Mouse (Mus musculus): ENCODE data around the gene Itgb1bp1.

Itgb1bp1 gene

DNA sequence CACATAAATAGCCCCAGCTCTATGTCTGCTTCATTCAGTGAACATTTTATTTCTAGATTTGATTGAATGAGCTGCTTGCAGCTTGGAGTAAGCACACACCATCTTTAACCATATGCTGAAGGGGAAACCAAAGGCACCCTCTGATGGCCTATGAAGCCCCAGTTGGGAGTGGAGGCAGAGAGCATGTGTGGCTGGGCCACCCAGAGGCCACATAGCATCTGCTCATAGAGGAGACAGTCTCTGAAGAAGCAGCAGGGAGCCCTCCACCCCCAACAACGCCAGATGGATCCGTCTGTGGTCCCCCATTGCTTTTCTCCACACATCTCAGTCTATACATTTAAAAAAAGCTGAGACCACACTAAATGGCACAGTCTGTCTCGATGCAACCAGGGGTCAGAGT lies 44.1 kb downstream of the Itgb1bp1 start:
- peak; percentile 68 for DNase-seq

DNA sequence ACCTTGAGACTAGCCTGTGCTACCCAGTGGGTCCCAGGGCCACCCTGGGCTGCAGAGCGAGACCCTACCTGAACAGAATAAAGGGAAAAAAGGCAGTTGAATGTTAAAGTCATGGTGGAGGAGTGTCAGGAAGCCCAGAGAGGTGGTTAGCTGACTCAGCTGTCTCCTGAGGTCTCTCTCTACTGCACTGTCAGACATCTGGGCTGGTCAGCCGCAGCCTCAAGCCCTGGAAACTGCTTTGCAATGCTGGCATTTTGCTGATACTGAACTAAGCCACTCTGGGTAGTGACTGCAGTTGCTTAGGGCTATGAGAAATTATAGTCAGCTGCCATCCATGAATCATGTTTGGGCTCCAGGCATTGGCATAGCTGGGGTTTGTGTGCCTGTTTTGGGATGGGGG lies 51.5 kb downstream of the Itgb1bp1 start:
- peak; percentile 64 for DNase-seq

DNA sequence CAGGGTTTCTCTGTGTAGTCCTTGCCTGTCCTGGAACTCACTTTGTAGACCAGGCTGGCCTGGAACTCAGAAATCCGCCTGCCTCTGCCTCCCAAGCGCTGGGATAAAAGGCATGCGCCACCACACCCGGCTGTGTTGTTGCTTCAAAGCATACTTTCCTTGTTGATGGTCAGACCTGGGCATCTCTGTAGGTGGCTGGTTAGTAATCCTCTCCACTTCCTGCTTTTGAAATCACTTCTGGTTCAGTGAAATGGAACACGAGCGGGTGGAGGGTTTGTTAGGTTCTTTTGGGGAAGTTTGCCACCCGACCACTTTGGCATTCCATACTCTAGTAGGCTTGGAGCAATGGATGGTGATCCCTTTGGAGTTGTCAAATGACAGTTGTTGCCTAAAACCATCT lies 52.4 kb downstream of the Itgb1bp1 start:
- DNase-seq = peak; percentile 80

DNA sequence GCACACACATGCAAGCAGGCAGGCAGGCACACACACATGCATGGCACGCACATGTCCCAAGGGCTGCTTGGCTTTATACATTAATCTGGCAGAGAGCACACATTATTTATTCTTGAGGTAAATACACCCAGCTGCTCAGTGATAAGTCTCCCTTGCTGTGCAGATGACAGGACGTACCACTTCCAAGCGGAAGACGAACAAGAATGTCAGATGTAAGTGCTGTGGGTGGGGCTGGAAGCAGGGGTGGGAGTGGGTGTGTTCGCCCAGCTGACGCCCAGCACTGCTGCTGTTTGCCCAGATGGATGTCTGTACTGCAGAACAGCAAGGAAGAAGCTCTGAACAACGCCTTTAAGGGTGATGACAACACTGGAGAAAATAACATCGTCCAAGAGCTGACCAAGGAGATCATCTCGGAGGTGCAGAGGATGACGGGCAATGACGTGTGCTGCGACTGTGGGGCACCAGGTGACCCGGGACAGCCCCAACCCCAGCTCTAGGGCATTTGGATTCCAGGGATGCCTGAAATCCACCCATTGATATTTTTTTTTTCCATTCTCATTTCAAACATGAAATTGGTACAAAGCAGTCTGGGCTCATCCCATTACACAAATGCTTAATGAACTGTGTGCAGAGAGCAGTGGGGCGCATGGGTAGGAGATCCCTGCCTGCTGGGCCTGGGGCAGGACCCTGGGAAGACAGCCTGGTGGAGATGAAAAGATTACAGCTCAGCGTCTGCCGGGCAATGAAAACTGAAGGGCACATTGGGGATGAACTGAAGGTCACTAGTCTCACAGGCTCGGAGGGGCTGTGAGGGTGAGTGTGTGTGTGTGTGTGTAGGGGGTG lies 56.8 kb downstream of the Itgb1bp1 start:
- peak; percentile 64 for DNase-seq

DNA sequence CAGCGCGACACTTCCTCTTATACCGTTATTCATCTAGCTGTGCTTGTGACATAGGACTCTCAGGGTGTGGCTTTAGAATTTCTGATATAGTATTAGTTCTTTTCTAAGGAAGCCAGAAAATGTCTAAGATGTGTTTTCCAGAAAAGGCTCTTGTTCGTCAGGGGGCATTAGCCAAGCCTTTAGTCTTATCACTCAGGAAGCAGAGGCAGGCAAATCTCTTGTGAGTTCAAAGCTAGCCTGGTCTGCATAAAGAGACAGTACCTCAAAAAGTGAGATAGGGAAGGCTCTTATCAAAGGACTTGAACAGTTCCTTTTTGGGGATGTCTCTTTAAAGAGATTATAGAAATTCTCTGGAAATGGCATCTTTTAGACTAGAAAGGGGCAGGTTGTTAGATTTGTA lies 57.4 kb downstream of the Itgb1bp1 start:
- no peak for DNase-seq

DNA sequence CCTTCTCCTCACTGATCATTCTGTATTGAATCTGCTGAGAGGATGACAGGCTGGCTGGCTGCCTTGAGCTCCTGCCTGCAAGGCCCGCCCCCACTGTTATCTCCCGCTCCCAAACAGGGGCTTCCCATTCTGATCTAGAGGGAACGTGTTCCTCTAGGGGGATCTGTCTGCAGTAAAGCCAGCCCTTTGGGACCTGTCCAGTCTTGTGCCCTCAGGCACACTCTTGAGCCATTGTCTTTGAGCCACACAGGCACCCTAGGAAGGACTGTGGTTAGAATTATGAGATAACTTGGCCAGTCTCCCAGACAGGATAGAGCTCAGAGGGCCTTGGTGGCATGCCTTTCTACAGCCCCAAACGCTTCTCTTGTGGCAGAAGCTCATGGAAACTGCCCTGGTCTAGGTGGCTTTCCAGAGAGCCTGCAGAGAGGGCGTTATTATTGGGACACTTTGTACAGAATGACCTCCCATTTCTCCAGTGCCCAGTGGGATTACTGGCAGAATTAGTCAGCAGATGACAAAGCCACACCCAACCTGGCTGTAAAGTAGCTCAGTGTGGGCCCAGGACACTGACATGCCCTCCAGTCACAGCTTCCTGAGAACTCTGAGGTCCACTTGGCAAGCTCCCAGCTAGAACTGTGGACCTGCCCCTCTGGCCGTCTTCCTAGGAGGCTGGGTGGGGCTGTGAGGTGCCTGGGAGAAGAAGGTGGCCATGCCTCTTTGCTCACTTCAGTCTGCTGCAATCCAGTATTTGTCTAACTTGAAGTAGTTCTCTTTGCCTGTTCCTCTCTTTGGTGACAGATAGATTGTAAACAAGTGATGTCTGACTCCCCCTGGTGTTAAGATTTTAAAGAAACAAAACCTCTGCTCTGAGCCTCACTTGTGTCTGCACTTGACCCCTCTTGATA lies 58.8 kb downstream of the Itgb1bp1 start:
- DNase-seq = peak; percentile 99

DNA sequence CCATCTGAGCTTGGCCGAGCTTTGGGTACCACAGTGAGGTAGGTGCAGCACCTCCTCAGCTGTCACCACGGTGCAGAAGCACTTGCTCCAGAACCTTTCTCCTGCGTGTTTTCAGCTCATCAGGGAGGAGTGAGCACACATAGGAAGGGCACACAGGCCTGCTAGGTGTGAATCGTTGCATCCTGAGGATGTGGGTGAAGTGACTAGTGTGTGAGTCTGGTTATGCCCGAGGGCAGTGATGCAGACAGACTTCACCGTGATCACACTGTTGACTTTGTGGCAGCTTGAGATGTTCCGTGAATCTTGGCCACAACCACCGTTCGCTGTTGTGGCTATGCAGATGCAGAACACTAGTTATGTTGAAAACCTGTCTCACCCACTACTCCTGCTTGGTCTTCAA lies 59.8 kb downstream of the Itgb1bp1 start:
- DNase-seq = peak; percentile 84

DNA sequence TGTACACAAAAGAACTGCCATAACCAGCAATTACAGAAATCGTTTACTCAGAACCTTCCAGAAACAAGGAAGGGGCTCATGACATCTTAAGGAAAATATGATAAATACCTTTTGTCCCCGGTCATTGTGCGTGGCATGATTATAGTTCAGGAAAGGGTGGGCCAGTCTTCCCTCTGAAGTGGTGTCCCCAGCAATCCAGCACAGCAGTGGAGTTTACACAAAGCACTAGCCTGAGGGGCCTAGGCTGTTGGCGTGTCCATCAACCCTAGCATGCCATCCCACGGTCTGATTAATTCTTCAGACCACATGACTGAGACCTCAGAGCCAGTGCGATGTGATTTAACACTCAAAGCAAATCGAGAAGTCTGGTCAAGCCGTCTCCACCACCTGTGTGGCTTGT lies 60.7 kb downstream of the Itgb1bp1 start:
- DNase-seq = peak; percentile 72

DNA sequence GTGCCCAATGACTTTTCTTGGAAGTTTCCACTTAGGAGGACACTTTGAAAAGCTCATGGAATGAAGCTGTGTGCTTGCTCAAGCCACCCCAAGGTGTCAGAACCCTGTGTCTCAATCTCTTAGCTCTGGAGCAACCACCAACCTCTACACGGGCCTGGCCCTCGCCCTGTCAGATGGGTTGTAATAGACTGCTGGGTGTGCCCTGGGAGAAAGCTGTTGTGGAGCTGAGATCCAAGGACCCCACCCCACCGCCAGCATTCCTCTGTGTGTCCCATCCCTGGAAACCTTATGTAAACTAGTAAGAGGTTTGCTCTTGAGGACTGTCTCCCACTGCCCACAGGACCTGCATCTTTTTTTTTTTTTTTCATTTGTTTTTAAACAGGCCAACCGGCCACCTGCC lies 62.2 kb downstream of the Itgb1bp1 start:
- peak; percentile 88 for DNase-seq

DNA sequence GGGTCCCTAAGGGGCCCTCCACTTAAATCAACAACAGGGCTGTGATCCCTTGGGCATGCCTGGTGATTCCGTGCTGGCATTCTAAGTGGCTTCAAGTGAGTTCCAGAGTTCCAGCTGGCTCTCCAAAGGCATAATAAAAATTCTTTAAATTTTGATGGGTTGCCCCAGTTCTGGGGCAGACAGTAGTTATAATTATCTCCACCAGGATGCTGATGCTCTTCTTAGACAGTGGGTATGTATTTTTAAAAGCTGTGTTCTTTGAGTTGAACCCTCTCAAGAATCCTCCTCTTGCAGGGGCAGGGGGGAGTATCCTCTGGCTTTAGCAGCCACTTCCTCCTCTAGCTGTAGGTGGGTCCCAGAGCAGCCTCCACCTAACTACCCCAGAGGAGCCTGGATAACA lies 65.5 kb downstream of the Itgb1bp1 start:
- DNase-seq = no peak

DNA sequence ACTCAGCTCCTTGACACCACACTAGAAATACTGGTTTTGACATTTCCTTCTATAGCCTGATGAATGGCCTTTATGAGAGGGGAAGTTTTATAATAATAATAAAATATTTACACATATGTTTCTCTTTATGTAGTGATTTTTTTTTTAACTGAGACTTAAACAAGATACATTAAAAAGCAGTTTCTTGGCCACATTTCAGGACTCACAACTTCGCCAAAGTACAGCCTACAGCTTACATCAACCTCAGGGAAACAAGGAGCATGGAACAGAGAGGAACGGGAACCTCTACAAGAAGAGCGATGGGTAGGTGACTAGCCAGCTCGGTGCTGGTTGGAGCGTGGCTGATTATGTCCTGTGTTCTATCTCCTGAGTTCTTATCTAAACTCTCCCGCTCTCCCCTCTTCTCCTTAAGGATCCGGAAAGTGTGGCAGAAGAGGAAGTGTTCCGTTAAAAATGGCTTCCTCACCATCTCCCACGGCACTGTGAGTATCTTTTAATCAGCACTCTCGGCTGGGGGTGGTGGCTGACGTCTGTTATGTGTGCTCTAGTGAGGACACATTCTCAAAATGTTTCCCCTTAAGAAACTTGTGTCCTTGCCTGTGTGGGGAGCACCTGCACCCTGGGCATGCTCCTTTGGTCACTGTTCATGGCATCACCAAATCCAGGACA lies 68.2 kb downstream of the Itgb1bp1 start:
- DNase-seq = peak; percentile 85

DNA sequence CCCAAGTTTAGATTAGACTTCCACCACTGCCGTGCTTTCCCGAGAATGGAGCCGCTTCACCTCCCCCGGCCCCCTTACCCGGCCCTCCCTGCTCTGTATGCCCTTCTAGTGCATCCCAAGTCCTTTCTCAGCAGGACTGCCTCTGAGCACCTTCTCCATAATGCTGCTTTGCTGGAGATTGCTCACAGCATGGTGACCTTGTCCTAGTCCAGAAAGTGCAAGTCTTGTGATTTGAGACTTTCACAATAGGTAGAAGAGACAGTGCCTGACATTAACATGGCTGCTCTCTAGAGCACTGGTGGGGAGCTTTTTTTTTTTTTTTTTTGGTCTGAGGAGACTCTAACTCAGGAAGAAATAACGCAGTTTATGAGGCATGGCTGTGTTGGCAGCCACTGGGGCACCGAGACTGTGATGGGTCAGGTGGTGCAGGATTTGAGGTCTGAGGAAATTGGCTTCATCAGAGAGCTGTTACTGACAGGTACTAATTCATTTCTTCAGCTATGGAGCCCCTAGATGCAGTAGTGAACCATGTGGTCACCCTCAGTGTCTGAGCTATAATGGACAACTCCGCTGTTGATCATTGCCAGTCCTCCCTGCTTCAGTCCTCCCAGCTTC lies 71.4 kb downstream of the Itgb1bp1 start:
- DNase-seq = peak; percentile 64

DNA sequence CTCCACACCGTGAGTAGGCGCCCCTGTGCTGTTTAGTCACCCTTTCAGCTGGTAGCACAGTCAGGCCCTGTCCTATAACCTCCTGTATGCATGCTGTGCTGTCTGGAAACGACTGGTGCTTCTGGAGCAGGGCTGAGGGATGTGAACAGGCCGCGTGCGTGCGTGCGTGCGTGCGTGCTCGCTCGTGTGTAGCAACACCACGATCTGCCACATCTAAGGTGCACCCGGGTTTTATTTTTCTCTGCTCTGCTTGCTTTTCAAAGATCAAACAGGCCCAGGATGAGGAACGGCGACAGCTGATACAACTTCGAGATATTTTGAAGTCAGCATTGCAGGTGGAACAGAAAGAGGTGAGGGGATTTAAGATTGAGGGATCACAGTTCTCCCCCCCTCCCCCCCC lies 73.2 kb downstream of the Itgb1bp1 start:
- no peak for DNase-seq

DNA sequence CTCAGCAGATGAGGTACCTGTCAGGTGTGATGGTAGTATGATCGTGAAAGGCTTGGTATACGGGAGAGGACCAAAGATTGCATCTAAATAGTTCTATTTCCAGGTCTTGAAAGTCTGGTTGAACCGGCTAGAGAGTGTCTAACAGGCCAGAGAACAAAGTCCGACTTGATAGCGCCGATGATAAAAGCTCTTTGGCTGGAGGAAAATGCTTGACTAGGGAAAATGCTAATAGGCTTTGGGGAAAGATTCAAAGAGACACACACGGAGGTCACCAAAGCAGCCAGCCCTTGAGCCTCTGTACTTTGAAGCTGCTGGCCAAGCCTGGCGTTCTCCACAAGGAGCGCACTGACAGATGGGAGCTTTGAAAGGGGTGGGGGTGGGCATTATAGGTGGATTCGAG lies 76.8 kb downstream of the Itgb1bp1 start:
- DNase-seq = no peak

DNA sequence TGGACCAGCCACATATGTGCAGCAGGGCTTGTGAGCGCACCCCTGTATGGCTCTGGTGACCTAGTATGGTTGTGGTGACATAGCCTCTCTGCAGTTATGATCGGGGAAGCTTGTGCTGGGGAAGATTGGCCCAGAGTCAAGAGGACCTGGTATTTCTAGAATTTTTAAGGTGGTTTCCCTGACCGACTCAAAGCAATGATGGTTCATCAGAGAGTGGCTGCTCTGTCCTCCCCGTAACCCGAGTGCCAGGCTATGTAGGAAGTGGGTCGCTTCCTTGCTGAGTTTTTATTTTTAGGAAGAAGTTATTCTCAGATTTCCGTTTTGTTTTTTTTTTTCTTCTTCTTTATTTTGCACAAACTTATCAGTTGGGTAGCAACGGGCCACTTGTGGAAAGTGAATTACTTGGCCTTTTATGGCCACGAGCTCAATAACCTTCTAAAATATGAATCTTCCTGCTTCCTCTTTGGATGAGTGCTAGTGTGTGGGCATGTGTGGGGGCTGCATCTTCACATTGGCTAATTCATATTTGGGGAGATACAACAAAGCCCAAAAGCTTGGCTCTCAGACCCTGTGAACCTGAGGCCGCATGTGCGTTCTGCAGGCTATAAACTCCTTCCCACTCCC lies 77.8 kb downstream of the Itgb1bp1 start:
- no peak for DNase-seq

DNA sequence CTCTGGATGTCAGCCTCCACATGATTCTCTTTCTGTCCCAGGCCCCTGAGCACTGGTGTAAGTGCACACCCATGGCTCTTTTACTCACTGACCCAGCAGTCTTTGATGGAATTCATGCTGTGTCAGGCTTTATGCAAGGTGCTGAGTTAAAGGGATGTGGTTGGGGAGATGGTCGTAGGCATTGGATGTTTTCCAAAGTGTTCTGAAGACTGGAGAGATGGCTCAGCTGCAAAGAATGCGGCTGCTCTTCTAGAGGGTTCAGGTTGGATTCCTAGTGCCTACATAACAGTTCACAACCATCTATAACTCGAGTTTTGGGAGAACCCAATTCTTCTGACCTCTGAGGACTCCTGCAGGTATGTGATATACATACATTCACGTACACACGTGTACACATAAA lies 78.7 kb downstream of the Itgb1bp1 start:
- DNase-seq = no peak

DNA sequence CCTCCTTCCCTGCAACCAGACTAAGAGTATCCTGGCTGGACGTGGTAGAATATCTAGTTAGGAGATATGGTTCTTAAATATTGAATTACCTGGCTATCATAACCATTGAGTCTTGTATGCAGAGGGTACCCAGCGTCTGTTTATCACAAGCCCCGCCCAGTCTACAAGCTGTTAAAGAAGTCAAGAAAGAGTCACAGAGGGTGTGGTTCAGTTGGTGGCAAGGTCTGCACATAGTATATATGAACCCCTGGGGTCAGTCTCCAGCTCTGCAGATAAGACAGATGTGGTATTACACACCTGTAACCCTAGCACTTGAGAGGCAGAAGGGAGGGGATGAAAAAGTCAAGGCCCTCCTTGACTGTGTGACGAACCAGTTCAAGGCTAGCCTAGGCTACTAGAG lies 80.3 kb downstream of the Itgb1bp1 start:
- no peak for DNase-seq

DNA sequence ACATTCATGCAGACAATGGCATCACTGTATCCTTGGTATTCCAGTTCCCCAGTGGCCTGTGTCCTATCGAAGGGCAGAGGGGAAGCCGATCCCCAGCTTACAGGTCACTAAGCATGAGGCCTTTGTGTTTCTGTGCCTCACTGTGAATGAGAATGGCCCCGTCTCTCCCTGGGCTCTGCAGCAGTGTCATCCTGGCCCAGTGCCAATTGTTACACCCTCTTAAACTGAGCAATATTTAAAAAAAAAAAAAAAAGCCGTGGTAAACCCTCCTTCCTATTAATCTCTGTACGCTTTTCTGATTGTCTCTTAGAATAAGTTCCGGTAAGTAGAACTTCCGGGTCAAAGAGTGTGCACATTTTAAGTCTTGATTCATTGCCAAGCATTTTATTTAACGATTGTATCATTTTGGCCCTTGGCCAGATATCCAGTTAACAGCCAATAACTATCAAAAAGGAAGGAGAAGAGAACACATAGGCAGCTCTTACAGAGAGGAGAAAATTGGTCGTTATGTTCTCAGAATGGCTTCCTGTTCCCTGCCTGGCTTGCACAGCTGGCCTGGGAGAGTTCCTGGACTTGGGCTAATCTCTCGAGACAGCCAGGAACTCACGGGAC lies 81.3 kb downstream of the Itgb1bp1 start:
- peak; percentile 95 for DNase-seq

DNA sequence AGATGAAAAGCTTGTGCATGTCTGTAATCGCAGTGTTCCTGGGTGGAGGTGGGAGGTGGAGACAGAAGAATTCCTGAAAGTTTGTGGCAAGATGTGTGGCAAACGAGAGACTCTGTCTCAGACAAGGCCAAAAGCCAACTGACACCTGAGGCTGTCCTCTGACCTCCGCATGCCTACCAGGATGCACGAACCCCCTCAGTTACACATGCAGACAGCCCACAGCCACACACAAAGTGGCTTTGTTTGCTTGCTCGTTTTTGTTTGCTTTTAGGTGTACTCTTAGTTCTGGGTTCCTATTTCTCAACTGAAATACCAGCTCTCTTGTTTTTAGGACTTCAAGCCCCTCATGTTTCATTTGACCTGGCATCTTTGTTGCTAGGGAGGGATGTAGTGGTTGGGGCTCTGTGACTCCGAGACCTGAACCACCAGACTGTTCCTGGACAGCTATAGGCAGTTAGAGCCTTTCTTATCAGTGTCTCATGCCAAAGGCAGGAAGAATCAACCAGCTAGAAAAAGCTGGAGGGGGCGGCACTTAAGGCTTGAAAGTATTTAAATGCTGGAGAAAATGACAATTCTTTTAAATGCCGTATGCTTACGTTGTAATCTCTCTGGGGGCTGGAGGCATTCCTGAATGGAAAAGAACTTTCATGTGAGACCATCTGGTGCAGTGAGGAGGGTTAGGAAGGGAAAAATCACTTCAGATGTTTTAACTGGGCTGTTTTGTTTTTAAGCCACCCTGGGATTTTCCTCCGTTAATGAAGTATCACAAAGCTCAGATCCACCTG lies 84.4 kb downstream of the Itgb1bp1 start:
- no peak for DNase-seq

DNA sequence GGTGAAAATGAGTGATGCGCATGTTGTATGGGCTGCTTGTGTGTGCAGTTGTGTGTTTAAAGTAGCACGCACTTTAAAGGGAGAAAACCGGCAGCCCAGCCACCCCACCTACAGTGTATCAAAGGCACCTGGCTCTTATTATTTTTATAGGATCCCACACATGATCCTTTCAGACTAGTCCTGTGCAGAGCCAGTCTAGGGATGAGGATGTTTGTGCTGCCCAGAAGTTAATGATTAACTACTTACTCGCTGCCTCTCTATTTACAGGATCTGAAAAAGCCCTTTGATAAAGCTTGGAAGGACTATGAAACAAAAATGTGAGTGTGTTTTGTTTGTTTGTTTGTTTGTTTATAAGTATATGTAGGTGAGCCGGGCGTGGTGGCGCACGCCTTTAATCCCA lies 85.5 kb downstream of the Itgb1bp1 start:
- DNase-seq = no peak

DNA sequence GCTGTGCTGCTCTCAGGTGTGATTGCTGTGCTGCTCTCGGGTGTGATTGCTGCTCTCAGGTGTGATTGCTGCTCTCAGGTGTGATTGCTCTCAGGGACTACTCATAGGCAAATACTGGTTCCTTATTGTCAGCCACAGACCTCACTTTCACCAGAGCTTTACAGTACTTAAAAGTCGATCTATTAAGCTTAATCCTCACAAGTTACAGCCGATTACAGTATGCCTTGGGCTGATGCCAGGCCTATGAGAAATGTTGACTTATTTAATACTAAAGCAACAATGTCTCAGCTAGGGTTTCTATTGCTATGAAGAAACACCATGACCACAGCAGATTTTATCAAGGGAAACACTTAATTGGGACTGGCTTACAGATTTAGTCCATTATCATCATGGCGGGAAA lies 89.7 kb downstream of the Itgb1bp1 start:
- DNase-seq = no peak
